Mouse (Mus musculus) MN1 (cell line): ENCODE results near the gene 4933424G06Rik.

ENCODE experiments used
- DNase-seq: peaks from one replicate; pipeline ENCODE4 v3.0.0-alpha.2; 2016; ENCODE audit warnings: low spot score

4933424G06Rik gene

GRCm38 (mm10) chr1:36769951-36770350 is 60.0 kb downstream of the 4933424G06Rik start:
- DNase-seq, result no peak

DNA sequence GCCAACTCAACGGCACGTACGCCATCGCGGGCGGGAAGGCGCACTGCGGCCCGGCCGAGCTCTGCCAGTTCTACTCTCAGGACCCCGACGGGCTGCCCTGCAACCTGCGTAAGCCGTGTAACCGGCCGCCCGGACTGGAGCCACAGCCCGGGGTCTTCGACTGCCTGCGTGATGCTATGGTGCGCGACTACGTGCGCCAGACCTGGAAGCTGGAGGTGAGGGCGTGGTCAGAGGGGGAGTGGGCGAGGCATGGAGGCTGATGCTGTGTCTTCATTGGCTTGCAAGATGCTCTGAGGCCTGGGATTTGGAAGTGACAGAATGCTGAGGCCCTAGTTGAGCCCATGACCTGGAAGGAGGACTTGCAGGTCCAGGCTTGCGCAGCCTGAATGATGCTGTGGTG is 61.0 kb downstream of the 4933424G06Rik start:
- DNase-seq, result no peak

DNA sequence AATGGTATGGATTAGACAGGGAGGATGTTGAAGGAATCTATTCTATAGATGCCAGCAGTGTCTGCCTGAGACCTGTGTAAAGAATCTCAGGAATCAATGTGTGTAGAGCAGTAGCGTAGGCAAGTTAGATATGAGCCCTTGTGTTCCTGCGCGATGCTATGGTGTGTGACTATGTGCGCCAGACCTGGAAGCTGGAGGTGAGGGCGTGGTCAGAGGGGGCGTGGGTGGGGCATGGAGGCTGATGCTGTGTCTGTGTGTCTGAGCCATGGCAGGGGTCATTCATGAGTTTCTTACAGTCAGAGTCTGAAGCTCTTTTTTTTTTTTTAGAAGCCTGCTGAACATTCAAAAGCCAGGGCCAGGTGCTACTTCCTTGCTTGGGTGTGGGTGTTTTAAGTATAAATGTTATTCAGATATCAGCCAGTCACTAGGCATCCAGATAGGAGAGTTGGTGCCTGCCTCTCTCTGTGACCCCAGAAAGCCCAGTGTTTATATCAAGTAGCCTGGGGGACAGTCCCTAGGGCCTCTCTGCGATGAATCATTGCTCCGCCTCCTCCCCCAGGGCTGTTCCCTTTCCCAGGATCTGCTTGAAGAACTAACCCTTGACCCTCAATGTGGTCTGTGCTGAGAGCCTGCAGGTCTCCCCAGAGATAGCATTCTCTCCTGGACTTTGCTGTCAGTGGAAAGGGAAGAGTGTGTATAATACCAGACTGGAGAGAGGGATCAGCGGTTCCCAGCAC is 62.4 kb downstream of the 4933424G06Rik start:
- DNase-seq, result no peak

DNA sequence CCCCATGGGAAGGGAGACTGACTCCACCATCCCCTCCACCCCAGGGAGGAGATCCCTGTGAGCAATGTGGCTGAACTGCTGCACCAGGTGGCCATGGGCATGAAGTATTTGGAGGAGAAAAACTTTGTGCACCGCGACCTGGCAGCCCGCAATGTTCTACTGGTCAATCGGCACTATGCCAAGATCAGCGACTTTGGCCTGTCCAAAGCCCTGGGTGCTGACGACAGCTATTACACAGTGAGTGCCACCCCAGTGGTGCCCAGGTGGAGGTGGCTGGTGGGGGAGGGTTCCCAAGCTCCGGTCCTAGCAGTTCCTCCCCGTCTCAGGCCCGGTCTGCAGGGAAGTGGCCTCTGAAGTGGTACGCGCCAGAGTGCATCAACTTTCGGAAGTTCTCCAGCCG is 70.8 kb downstream of the 4933424G06Rik start:
- no peak for DNase-seq

GRCm38 (mm10) chr1:36782476-36782875 is 72.5 kb downstream of the 4933424G06Rik start:
- peak; percentile 32 for DNase-seq

GRCm38 (mm10) chr1:36784365-36785134 is 74.6 kb downstream of the 4933424G06Rik start:
- DNase-seq, result peak; percentile 77

- DNase-seq, result no peak
These were observed 75.3 kb downstream of the 4933424G06Rik start for GRCm38 (mm10) chr1:36785238-36785641.

DNA sequence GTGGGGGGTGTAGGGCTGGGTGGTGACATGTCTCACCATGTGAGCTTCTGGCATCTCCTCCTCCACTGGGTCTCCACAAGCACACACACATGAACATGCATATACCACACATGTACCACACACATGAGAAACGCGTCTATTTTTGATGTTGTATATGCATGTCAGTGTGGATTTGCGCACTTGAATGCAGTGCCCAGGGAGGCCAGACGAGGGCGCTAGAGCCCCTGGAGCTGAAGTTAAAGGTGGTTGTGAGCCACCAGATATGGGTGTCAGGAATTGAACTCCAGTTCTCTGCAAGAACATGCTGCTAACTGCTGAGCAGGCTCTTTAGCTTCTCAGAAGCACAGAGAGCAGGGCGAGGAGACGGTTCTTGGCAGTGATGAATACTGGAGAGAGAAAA is 76.4 kb downstream of the 4933424G06Rik start:
- DNase-seq, result no peak

GRCm38 (mm10) chr1:36789416-36789815 is 79.5 kb downstream of the 4933424G06Rik start:
- DNase-seq, result no peak

GRCm38 (mm10) chr1:36796711-36797110 is 86.8 kb downstream of the 4933424G06Rik start:
- DNase-seq, result no peak

DNA sequence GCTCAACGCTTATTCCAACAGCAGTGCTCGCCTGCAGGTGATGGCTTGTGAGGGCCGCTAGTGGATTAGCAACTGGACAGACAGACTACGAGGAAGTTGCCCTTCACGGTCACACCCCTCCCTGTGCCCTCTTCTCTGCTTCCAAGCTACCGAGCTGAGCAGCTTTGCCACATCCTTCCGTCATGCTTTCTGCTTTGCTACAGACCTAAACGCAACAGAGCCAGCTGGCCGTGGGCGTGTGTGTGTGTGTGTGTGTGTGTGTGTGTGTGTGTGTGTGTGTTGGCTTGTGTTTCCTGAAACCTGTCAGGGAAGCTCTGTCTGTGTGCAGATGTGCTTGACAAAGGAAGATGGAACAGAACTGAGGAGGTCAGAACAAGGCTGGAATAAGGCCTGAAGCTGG is 87.5 kb downstream of the 4933424G06Rik start:
- no peak for DNase-seq

DNA sequence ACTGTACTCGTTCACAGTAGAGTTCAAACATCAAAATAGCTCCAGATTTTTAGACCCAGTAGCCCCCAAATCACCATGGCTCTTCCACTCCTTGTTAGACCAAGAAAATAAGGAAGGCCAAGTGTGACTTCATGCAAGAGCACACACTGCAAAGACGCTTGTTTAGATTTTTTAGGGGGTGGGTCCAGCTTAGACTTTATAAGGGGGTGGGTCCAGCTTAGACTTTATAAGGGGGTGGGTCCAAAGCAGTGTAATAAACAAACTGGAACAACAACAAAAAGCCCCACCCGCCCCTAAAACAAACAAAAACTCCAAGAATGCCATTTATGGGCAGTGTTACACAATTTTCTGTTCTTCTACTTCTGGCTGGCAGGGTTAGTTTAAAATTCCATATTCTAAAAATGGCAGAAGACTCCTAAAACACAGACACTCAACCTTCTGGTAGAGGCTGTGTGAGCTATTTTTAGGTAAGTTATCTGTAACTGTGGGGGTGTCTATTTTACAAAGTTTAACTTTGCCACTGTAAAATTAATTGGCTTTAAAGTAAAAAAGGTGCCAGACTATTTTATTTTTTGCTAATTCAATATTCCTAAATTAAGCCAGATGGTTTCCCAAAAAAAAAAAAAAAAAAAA is 90.5 kb downstream of the 4933424G06Rik start:
- no peak for DNase-seq

GRCm38 (mm10) chr1:36804259-36804658 is 94.3 kb downstream of the 4933424G06Rik start:
- DNase-seq, result no peak

DNA sequence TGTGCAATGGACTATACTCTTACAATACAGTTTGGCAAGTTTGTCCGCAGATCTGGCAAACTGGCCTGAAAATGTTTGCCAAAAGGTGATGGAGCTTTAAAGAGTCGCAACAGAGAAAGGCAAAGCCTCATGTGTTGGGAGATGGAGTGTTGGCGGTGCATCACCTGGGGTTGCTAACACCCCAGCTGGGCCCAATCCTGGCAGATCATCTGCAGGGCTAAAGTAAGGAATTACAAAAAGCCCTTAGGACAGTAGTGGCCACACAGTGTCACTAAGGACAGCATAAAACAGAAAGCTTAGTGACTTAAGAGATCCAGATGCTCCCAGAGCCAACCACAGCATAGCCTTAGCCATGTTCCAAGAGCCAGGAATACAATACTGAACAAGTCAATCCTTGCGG is 94.9 kb downstream of the 4933424G06Rik start:
- DNase-seq, result no peak

GRCm38 (mm10) chr1:36806181-36806905 is 96.4 kb downstream of the 4933424G06Rik start:
- no peak for DNase-seq

DNA sequence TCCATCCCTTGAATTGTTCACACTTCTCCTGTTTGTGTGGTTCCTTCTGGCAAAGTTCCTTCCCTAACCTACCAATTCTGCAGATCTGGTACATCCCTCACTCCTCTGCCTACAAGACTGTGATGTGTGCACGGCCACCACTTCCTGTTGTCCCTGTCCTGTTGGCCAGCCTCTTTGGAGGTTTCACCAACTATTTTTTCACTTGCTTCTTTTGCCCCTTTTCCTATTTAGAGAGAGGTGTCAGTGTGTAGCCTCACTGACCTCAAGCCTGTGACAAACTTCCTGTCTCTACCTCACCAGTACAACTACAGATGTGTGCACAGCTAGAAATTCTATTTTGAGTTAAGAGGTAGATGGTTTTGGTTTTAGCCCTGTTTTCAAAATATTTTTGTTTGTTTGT is 97.1 kb downstream of the 4933424G06Rik start:
- DNase-seq, result no peak
